Mouse (Mus musculus): ENCODE data around the gene Mfsd2b.
A peak's percentile ranks its signal among the peaks of the same experiment; 100 is the strongest.

DNA sequence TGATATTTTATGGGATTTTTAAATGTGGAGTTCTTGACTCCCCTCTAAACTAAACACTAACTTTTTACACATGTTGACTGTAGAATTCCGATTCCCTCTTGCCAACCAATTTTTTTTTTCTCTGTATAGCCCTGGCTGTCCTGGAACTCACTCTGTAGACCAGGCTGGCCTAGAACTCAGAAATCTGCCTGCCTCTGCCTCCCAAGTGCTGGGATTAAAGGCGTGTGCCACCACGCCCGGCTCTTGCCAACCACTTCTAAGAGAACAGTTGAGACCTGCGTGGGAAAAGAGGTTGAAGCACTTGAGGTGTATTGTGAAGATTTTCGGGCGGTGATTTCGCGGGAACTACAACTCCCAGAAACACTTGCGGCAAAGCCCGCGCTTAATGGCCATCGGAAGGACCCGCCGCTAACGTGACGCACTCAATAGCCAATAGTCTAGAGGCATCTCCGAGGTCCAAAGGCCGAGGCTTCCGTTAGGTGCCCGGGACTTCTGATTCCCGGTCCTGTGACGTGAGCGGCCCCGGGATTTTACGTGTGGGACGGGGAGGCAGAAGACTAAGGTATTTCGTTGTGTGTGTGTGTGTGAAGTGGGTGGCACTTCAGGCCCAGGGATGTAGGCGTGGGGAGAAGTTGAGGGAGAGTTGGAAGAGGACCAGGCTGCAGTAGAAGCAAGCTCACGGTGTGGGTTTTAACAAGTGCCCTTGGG lies 31.1 kb downstream of the Mfsd2b start, which contains the start of gene Wdcp:
- TF ChIP-seq CTCF (IDR thresholded peaks at IDR 0.05; ENCODE audit: borderline replicate concordance, insufficient read depth, low read length) (no peak), POLR2A (IDR thresholded peaks at IDR 0.05; ENCODE audit: low read depth, low read length) (peak; percentile 81)

All from embryonic fibroblast, embryonic 13.5 days (primary cell).